11 mouse cellular contexts compared by ENCODE assay signal in the genomic region with DNA sequence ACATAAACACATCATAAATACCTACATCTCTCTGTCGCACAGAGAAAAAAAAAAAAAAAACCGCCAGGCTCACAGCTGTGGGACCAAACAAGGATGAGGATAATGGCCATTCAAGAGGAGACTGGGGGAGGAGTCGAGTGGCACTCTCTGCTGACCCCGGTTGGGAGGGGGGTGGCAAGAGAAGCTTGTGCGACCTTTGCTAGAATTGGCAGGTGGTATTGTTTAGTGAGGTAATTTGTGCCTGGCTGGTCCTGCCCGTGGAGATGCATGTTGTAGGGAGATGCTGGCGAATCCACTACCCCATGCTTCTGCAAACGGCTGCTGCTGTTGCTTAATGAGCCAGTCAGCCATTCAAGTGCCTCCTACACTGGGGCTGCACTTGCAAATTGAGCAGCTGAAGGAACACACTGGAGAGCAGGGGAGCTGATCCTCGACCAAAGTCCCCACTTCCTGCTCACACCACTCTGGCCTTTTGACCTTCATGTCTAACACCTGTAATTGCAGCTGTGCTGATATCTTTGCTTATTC.
DNase-seq lines count a peak whose midpoint lies in the region; ATAC-seq and TF ChIP-seq lines count a peak whose summit lies in the region.
"Had no signal": no experiment of that assay in that cellular context is flagged by ENCODE, and none has a peak within 500 bp of the region (broad histone marks: within the 10 kb centered on the region; RNA-seq: fewer than 3 reads in every experiment).

No protein-coding gene starts in this region.

- no peak overlapping the region for H3K9ac ChIP-seq in hindbrain, embryonic 14.5 days
- no peak overlapping the region for H3K9ac ChIP-seq in midbrain, postnatal 0 days (replicated peaks; ENCODE audit: low read length, poor library complexity, severe bottlenecking)

- peak overlapping the region; percentile 59; the same call in 1 of the 2 replicates for H3K27ac ChIP-seq in heart, embryonic 10.5 days
- H3K27ac ChIP-seq in hindbrain, embryonic 14.5 days = 0 out of 2 replicates have a peak overlapping the region, but pooled peaks have one; percentile 2
- no peak overlapping the region for H3K27ac ChIP-seq in midbrain, postnatal 0 days (ENCODE audit: low read depth, low read length)
- H3K27ac ChIP-seq: macrophage had no signal

- no peaks in the 10 kb centered on the region for H3K36me3 ChIP-seq in heart, embryonic 10.5 days
- H3K36me3 ChIP-seq in hindbrain, embryonic 14.5 days (replicated peaks; ENCODE audit: control insufficient read depth, insufficient read depth) = no peaks in the 10 kb centered on the region
- H3K36me3 ChIP-seq in midbrain, postnatal 0 days (ENCODE audit: insufficient read depth, low read length) = no peaks in the 10 kb centered on the region

- no peak overlapping the region for H3K4me3 ChIP-seq in heart, embryonic 10.5 days
- H3K4me3 ChIP-seq in hindbrain, embryonic 14.5 days (replicated peaks; ENCODE audit: low read length) = no peak overlapping the region
- H3K4me3 ChIP-seq in midbrain, postnatal 0 days (ENCODE audit: low read depth, low read length) = no peak overlapping the region

- H3K27me3 ChIP-seq in heart, embryonic 10.5 days (ENCODE audit: insufficient read depth, poor library complexity, severe bottlenecking) = peaks cover 22% of the 10 kb centered on the region; the same call in 1 of the 2 replicates
- no peaks in the 10 kb centered on the region for H3K27me3 ChIP-seq in hindbrain, embryonic 14.5 days (ENCODE audit: control insufficient read depth, insufficient read depth, low read length)
- no peaks in the 10 kb centered on the region for H3K27me3 ChIP-seq in midbrain, postnatal 0 days (ENCODE audit: insufficient read depth, low read length)

- TF ChIP-seq CTCF in midbrain, postnatal 0 days (IDR thresholded peaks at IDR 0.05) = no peak

- no peak overlapping the region; the same call in 1 of the 2 replicates for H3K4me2 ChIP-seq in hindbrain, embryonic 14.5 days (replicated peaks)
- H3K4me2 ChIP-seq in midbrain, postnatal 0 days (ENCODE audit: low read depth, low read length, poor library complexity, severe bottlenecking) = no peak overlapping the region

- WGBS in heart, embryonic 10.5 days = 19% methylated on average over 9 of the region's 9 CpGs
- WGBS in hindbrain, embryonic 14.5 days = 4% methylated on average over 9 of the region's 9 CpGs
- WGBS in midbrain, postnatal 0 days = 9% methylated on average over 9 of the region's 9 CpGs

- H3K4me1 ChIP-seq in heart, embryonic 10.5 days = peaks cover 41% of the 10 kb centered on the region
- H3K4me1 ChIP-seq in hindbrain, embryonic 14.5 days (replicated peaks; ENCODE audit: control insufficient read depth, insufficient read depth, low read length) = no peaks in the 10 kb centered on the region
- no peaks in the 10 kb centered on the region for H3K4me1 ChIP-seq in midbrain, postnatal 0 days (ENCODE audit: insufficient read depth, low read length)

- intact Hi-C loops in heart, postnatal 10 days (cut with DNase I) = no loop called here
- intact Hi-C loops in heart, postnatal 36 days (cut with DNase I) = no loop called here

- peak; percentile 65; the same call in 1 of the 2 replicates for ATAC-seq in hindbrain, embryonic 14.5 days (ENCODE audit: low FRiP score)
- ATAC-seq in midbrain, postnatal 0 days (ENCODE audit: low FRiP score) = no peak

- no peak for DNase-seq in heart, embryonic 10.5 days (ENCODE audit: low spot score)
- no peak for DNase-seq in heart, postnatal 10 days
- peak; percentile 63 for DNase-seq in embryo, embryonic 10 days (ENCODE audit: low spot score)
- no peak for DNase-seq in hindbrain, embryonic 14.5 days (ENCODE audit: low spot score)
- peak; percentile 48 for DNase-seq in midbrain, postnatal 0 days (ENCODE audit: low spot score)
- no peak for DNase-seq in T-cell, adult 2 months (ENCODE audit: low spot score)
- DNase-seq in heart, postnatal 36 days = no peak
- DNase-seq in gastrocnemius, adult 8-10 months (ENCODE audit: low spot score in 2 of 2) = no peak
- DNase-seq: adrenal gland, postnatal 25 days; spleen, adult 18-20 months had no signal

- H3K9me3 ChIP-seq in heart, embryonic 10.5 days = no peaks in the 10 kb centered on the region
- H3K9me3 ChIP-seq in hindbrain, embryonic 14.5 days (ENCODE audit: control insufficient read depth, low read length) = no peaks in the 10 kb centered on the region
- H3K9me3 ChIP-seq in midbrain, postnatal 0 days (ENCODE audit: low read length) = no peaks in the 10 kb centered on the region

Comparison
In these comparisons a context has a peak if more than half of its experiments do, and no peak if none do; other contexts are left out.
1. DNase-seq: peak in embryo, embryonic 10 days (single experiment) and midbrain, postnatal 0 days (single experiment); none in heart, embryonic 10.5 days (single experiment), heart, postnatal 10 days (0 of 2), hindbrain, embryonic 14.5 days (single experiment), T-cell, adult 2 months (single experiment), heart, postnatal 36 days (0 of 2) and gastrocnemius, adult 8-10 months (0 of 2).